Mouse (Mus musculus) thymus, adult 2 months (tissue): ENCODE data around the gene Tspan33. TPM values are rescaled to one million over a fixed set of nuclear protein-coding genes. Genes with fewer than 3 reads are reported as not detected.
A peak's percentile ranks its signal among the peaks of the same experiment; 100 is the strongest.

Experiments
- DNase-seq: peaks from one replicate; pipeline ENCODE4 v3.0.0; 2021
- H3K27ac ChIP-seq: fragments of 200-500 bp; 2 replicates; pipeline ENCODE4 v1.5.1; 2012; ENCODE audit warnings: low read length, control low read depth; ENCODE audit not compliant: control insufficient read depth, insufficient read depth
- H3K27me3 ChIP-seq: fragments of 200-500 bp; 2 replicates; pipeline ENCODE4 v1.6.1; 2012; ENCODE audit warnings: mild to moderate bottlenecking, low read length, moderate library complexity, mixed read lengths; ENCODE audit not compliant: control insufficient read depth, insufficient read depth
- H3K36me3 ChIP-seq: fragments of 200-500 bp; 2 replicates; pipeline ENCODE4 v1.6.1; 2012; ENCODE audit warnings: mild to moderate bottlenecking, low read length, moderate library complexity; ENCODE audit not compliant: control insufficient read depth, insufficient read depth
- H3K4me1 ChIP-seq: fragments of 200-500 bp; replicated peaks from 2 replicates; pipeline ENCODE4 v1.6.1; 2012; ENCODE audit warnings: low read length; ENCODE audit not compliant: control insufficient read depth, insufficient read depth
- H3K4me3 ChIP-seq: fragments of 200-500 bp; 2 replicates; pipeline ENCODE4 v1.5.1; 2012; ENCODE audit warnings: mild to moderate bottlenecking, low read length, control low read depth, moderate library complexity; ENCODE audit not compliant: control insufficient read depth, insufficient read depth
- CTCF ChIP-seq: fragments of 200-500 bp; IDR thresholded peaks from 2 replicates; pipeline ENCODE4 v1.5.1; 2012; ENCODE audit warnings: mild to moderate bottlenecking, control low read depth, low read length, moderate library complexity, borderline replicate concordance; ENCODE audit not compliant: control insufficient read depth, poor library complexity, insufficient read depth; ENCODE audit errors: extremely low read depth
- POLR2A ChIP-seq: fragments of 200-500 bp; IDR thresholded peaks from 2 replicates; pipeline ENCODE4 v1.6.1; 2012; ENCODE audit warnings: mild to moderate bottlenecking, low read length, control low read depth, moderate library complexity; ENCODE audit not compliant: control insufficient read depth, poor library complexity, insufficient read depth; ENCODE audit errors: extremely low read depth
- WGBS: fragments of 180-500 bp; shearing (Covaris S2); methylation state at CpG from one replicate; pipeline ENCODE4 v1.1.7; 2018; 5-methylcytosine and 5-hydroxymethylcytosine counted together
- polyA plus RNA-seq: library from polyadenylated mRNA; depleted of rRNA; stranded (reverse); fragments of >200 nt; gene quantifications from 2 replicates; pipeline ENCODE4 v1.2.3, GENCODE M21; 2012; rRNA removed

Gene Tspan33
- polyA plus RNA-seq, result 4.6 and 6.1 TPM in 2 replicates

DNA sequence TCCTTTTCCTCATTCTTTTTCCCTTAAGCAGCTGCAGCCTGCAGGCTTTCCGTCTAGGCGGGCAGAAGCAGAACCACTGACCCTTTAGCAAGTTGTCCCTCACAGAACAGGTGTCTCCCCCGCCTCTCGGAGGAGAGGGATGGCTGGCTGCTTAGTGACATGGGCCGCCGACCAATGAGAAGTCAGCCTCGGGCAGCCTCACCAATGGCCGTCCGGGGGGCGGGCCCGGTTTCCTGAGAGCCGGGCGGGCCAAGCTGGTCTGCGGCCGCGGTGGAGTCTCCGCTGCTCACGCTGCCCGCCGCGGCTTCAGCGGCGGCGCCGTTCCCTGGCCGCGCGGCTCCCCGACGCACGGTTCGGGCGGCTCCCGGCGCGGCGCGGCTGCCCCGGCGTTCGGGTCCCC lies at the start of gene Tspan33:
Tspan33 (plus strand) TSS at position 270 of the 400 bp plus-strand sequence.
- no peak within 1 kb of the TSS for H3K27ac ChIP-seq

DNA sequence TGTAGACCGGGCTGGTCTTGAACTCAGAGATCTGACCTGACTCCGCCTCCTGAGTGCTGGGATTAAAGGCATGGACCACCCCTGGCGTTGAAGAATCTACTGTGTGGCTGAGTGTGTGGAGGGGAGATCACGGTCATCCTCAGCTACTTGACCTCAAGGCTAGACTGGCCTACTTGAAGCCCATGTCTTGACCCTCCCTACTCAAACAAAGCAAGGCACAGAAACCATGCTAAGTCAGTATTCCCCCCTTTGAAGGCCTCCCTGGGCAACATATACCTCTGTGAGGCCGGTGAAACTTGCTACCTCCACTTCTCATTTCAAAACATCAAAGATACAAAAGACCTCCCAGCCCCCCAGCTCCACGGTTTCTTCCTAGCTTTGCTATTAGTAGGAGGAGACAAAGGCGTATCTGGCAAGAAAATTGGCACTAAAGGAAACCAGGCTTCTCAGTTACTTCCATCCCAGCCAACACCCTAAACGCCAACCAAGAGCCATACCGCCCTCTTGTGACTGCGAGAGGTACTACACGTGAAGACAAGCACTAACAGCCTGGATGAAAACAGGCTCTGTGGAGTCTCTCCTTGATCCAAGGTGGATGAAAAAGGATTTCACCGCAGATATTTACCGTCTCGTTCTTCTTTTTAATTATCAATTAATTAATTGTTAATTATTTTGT lies 44.4 kb upstream of the Tspan33 start:
- H3K27ac ChIP-seq, result no peak overlapping the region
- H3K4me3 ChIP-seq, result no peak overlapping the region
- 33% methylated on average over 14 of the region's 14 CpGs for WGBS
- no peaks in the 10 kb centered on the region for H3K4me1 ChIP-seq
- H3K27me3 ChIP-seq, result no peaks in the 10 kb centered on the region
- peak; percentile 83 for DNase-seq
- H3K36me3 ChIP-seq, result no peaks in the 10 kb centered on the region
- TF ChIP-seq POLR2A (no peak), CTCF (no peak)

More for the DNA sequence above, at the start of gene Tspan33:
- peaks cover 3% of the 10 kb centered on the region; the same call in 1 of the 2 replicates for H3K27me3 ChIP-seq
- peak within 1 kb of the TSS; percentile 47 for H3K4me3 ChIP-seq
- 2% methylated on average over 41 of the region's 41 CpGs for WGBS
- DNase-seq, result peak; percentile 89
- no peaks in the 10 kb centered on the region for H3K36me3 ChIP-seq
- H3K4me1 ChIP-seq, result peaks cover 8% of the 10 kb centered on the region
- TF ChIP-seq CTCF (no peak), POLR2A (no peak)

DNA sequence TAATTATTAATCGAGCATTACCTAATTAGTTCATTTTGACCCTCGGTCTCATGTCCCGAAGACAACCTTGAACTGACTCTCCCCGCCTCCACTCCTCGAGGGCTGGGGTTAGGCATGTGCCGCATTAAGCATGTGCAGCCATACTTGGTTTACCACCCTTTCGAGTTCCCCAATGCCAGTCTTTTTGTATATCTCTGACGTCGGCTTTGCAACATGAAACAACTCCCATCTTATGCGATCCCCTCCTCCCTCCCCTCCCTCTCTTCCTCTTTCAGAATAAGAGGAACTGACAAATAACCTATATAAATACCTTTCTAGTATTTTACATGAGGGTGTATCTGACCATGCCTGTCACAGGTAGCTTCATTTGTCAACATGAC lies 43.9 kb upstream of the Tspan33 start:
- no peaks in the 10 kb centered on the region for H3K36me3 ChIP-seq
- no peak overlapping the region for H3K27ac ChIP-seq
- 30% methylated on average over 10 of the region's 10 CpGs for whole genome bisulfite sequencing
- no peak for DNase-seq
- no peaks in the 10 kb centered on the region for H3K4me1 ChIP-seq
- H3K27me3 ChIP-seq, result no peaks in the 10 kb centered on the region
- no peak overlapping the region for H3K4me3 ChIP-seq
- TF ChIP-seq POLR2A (no peak), CTCF (no peak)

DNA sequence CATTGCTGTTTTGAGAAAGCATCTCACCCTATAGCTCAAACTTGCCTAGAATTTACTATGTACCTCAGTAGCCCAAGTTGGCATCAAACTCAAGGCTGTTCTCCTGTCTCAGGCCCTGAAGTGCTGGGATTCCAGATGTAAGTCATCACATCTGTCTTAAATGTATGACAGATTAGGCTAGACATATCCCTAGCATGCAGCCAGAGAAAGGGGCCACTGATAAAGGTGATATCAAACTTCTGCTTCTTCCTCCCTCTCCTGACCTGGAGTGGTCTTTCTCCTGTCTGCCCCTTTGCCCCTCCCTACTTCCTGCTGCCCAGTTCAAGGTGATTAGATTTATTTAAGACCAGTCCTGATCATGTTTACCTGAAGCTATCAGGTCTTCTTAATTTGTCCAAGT lies 40.8 kb upstream of the Tspan33 start:
- H3K4me1 ChIP-seq, result no peaks in the 10 kb centered on the region
- no peak overlapping the region for H3K27ac ChIP-seq
- DNase-seq, result no peak
- no peak for TF ChIP-seq CTCF
- TF ChIP-seq POLR2A, result no peak
- H3K4me3 ChIP-seq, result no peak overlapping the region
- no peaks in the 10 kb centered on the region for H3K36me3 ChIP-seq
- no peaks in the 10 kb centered on the region for H3K27me3 ChIP-seq

DNA sequence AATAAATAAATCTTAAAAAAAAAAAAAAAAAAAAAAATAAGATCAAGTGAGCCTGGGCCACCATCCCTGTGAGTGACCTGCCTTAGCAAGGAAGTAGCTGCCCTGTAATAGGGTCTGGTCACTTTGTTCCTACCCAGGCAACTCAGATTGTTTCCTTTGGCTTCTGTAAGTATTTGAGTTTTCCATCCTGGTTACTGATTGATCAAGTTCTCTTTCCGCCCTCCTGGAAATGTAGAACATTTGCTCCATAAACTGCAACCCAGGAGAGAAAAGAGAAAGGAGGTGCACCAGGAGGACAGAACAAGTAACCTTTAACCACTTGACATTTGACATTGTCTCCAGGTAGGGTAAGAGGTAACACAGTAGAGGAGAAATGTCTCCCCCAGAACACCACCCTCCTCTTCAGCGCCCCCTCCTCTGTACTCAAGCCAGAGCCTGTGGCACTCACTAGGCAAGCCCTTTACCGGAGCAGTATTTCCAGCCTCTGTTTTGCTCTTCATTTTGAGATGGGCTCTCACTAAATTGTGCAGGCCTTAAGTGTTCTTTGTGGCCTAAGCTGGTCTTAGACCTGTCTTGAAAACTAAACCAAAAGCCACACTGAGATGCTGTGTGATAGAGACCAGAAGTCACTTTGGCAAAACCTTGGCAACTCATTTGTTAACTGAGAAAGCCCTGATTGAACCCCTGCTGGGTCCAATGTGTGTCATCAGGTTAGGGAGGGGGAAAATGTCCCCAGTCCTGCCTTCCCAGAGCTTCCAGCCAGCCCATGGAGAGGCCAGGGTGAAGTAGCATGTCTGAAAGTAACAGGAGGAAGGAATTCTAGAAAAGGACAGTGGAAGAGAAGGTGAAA lies 35.2 kb upstream of the Tspan33 start:
- H3K4me1 ChIP-seq, result no peaks in the 10 kb centered on the region
- no peaks in the 10 kb centered on the region for H3K27me3 ChIP-seq
- no peak overlapping the region for H3K27ac ChIP-seq
- no peak for DNase-seq
- H3K4me3 ChIP-seq, result no peak overlapping the region
- 96% methylated on average over 3 of the region's 3 CpGs for WGBS
- H3K36me3 ChIP-seq, result no peaks in the 10 kb centered on the region
- TF ChIP-seq CTCF (no peak), POLR2A (no peak)

DNA sequence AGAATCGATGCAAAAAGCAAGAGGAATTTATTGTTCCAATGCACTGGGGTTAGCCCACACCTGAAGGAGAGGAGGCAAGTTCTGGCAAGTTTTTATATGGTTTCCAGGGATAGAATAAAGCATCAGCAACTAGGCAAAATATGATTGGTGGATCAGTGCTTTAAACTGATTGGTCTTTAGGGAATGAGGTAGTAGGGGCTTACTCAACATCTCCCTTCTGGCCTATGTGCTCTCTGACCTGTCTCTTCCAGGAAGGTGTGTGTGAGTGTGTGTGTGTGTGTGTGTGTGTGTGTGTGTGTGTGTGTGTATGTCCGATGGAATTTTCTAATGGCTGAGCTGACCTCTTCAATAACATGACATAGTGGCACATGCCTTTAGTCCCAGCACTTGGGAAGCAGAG lies 34.1 kb upstream of the Tspan33 start:
- Histone ChIP-seq H3K27me3 (no peaks in the 10 kb centered on the region), H3K27ac (no peak overlapping the region), H3K4me3 (no peak overlapping the region), H3K36me3 (no peaks in the 10 kb centered on the region), H3K4me1 (no peaks in the 10 kb centered on the region)
- WGBS, result 93% methylated on average over 2 of the region's 2 CpGs
- TF ChIP-seq POLR2A (no peak), CTCF (no peak)
- DNase-seq, result no peak
